Mouse (Mus musculus): ENCODE results near the gene Slc15a1.

DNA sequence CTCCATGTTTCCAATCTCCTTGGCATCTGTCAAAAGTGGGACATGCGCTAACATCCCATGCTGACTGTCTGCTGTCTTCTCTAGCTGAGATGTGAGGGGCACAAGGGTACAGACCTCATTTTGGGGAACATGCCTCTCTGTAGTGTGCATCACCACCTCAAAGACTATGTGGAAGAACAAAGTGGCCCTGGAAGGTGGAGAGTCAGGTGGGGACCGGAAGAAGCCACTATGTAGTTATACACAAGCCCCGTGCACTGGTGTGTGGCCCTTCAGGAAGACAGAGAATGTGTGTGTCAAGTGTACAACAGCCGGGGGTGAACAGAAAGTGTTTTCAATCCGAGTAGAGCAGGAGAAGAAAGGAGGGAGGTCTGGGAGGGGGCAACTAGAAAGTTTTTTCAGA lies 47.5 kb upstream of the Slc15a1 start:
- TF ChIP-seq CTCF (conservative IDR thresholded peaks at IDR 0.05; ENCODE audit: low read length) (no peak), NANOG (IDR thresholded peaks at IDR 0.05; ENCODE audit: borderline replicate concordance, low read length) (no peak)
